Mouse (Mus musculus) right cerebral cortex, adult 2 months (tissue): Measurements from ENCODE around the gene Milr1.
"Not testable (repeated sequence)": the region's sequence is repeated elsewhere in the genome, so short reads cannot be mapped to it uniquely, and the experiment has no call there.

Source experiments
- DNase-seq, 2 experiments: peaks; one replicate each; pipeline ENCODE4 v3.0.0; 2021 to 2022; ENCODE audit warnings: low spot score in 2 of 2

Milr1 gene

GRCm38 (mm10) chr11:106751039-106752018, at the start of gene Milr1:
Milr1 (plus strand) TSS chr11:106751226.
- no peak for DNase-seq

- no peak for DNase-seq
Observed at GRCm38 (mm10) chr11:106701589-106701988, 49.4 kb upstream of the Milr1 start.

- DNase-seq, result no peak
Observed at GRCm38 (mm10) chr11:106702584-106702983, 48.4 kb upstream of the Milr1 start.

- no peak for DNase-seq
Observed at GRCm38 (mm10) chr11:106703931-106704330, 47.1 kb upstream of the Milr1 start.

- no peak for DNase-seq
Observed at GRCm38 (mm10) chr11:106704399-106705111, 46.5 kb upstream of the Milr1 start.

- no peak for DNase-seq
Observed at GRCm38 (mm10) chr11:106706212-106706611, 44.8 kb upstream of the Milr1 start.

GRCm38 (mm10) chr11:106707085-106707484, 43.9 kb upstream of the Milr1 start:
- DNase-seq, result no peak

- DNase-seq, result no peak
Observed at GRCm38 (mm10) chr11:106707866-106708265, 43.2 kb upstream of the Milr1 start.

- DNase-seq, result no peak
Observed at GRCm38 (mm10) chr11:106709227-106709985, 41.6 kb upstream of the Milr1 start.

- DNase-seq, result no peak
Observed at GRCm38 (mm10) chr11:106710789-106711188, 40.2 kb upstream of the Milr1 start.

- no peak for DNase-seq
Observed at GRCm38 (mm10) chr11:106715066-106715465, 36.0 kb upstream of the Milr1 start.

GRCm38 (mm10) chr11:106716568-106716967, 34.5 kb upstream of the Milr1 start:
- no peak for DNase-seq

GRCm38 (mm10) chr11:106720379-106720778, 30.6 kb upstream of the Milr1 start:
- DNase-seq, result no peak

GRCm38 (mm10) chr11:106722831-106723361, 28.1 kb upstream of the Milr1 start:
- no peak for DNase-seq

- no peak for DNase-seq
Observed at GRCm38 (mm10) chr11:106723611-106724125, 27.4 kb upstream of the Milr1 start.

GRCm38 (mm10) chr11:106724176-106724915, 26.7 kb upstream of the Milr1 start:
- DNase-seq, result no peak

GRCm38 (mm10) chr11:106724916-106725235, 26.1 kb upstream of the Milr1 start:
- DNase-seq, result not testable (repeated sequence)

GRCm38 (mm10) chr11:106727967-106728366, 23.1 kb upstream of the Milr1 start:
- no peak for DNase-seq

- DNase-seq, result no peak
Observed at GRCm38 (mm10) chr11:106728402-106729366, 22.3 kb upstream of the Milr1 start.

GRCm38 (mm10) chr11:106729656-106730055, 21.4 kb upstream of the Milr1 start:
- DNase-seq, result no peak
